Mouse (Mus musculus) intestine, embryonic 15.5 days (tissue): ENCODE data around the gene Rasa1. TPM values are rescaled to one million over a fixed set of nuclear protein-coding genes. Genes with fewer than 3 reads are reported as not detected.

Experiments
- ATAC-seq: fragments of 200-750 bp; cut with Nextera tagmentation; 2 replicates; pipeline ENCODE4 v1.8.0; 2017; ENCODE audit warnings: moderate TSS enrichment, moderate library complexity
- H3K27ac ChIP-seq: fragments of 300-500 bp; sonication (generic); 2 replicates; pipeline ENCODE4 v1.5.1; 2015; ENCODE audit warnings: mild to moderate bottlenecking, inconsistent platforms
- H3K27me3 ChIP-seq: fragments of 300-500 bp; sonication (generic); replicated peaks from 2 replicates; pipeline ENCODE4 v1.6.1; 2015; ENCODE audit warnings: inconsistent platforms
- H3K36me3 ChIP-seq: fragments of 300-500 bp; sonication (generic); 2 replicates; pipeline ENCODE4 v1.6.1; 2015; ENCODE audit warnings: inconsistent platforms
- H3K4me1 ChIP-seq: fragments of 300-500 bp; sonication (generic); replicated peaks from 2 replicates; pipeline ENCODE4 v1.6.1; 2015; ENCODE audit warnings: inconsistent platforms
- H3K4me2 ChIP-seq: fragments of 300-500 bp; sonication (generic); replicated peaks from 2 replicates; pipeline ENCODE4 v1.6.1; 2015; ENCODE audit warnings: mild to moderate bottlenecking, inconsistent platforms
- H3K4me3 ChIP-seq: fragments of 300-500 bp; sonication (generic); replicated peaks from 2 replicates; pipeline ENCODE4 v1.5.1; 2015; ENCODE audit warnings: inconsistent platforms
- H3K9ac ChIP-seq: fragments of 300-500 bp; sonication (generic); 2 replicates; pipeline ENCODE4 v1.6.1; 2015; ENCODE audit warnings: inconsistent platforms
- H3K9me3 ChIP-seq: fragments of 300-500 bp; sonication (generic); 2 replicates; pipeline ENCODE4 v1.6.1; 2016; ENCODE audit warnings: inconsistent platforms
- WGBS: fragments of 180-500 bp; shearing (Covaris S2); methylation state at CpG from one replicate; pipeline ENCODE4 v1.1.7; 2015; 5-methylcytosine and 5-hydroxymethylcytosine counted together
- polyA plus RNA-seq: library from polyadenylated mRNA; unstranded; fragments of >200 nt; fragmentation: Nextera tagmentation; extraction: Ambion mirVana; gene quantifications from 2 replicates; pipeline ENCODE4 v1.2.1, GENCODE M21; 2015

Rasa1 gene
- polyA plus RNA-seq, 1 experiment from 2014 or later: 35.8 TPM

DNA sequence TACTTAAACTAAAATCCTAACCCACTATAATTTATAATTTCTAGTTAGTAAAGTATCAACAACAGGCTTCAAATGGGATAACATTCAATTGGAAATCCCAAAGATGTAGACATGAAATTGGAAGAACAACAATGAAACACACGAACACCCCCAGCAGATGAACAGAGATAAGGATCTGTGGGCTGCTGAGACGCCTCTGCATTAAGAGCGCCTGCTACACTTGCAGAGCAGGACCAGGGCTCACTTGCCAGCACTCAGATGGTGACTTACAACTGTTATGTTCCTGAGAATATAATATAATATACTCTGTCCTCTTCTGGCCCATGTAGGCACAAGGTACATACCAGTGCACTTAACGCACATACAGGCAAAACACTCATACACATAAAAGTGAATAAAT, 70.3 kb downstream of the Rasa1 start:
- Histone ChIP-seq H3K27ac (no peak overlapping the region), H3K36me3 (peaks cover 2% of the 10 kb centered on the region; the same call in 1 of the 2 replicates), H3K27me3 (no peaks in the 10 kb centered on the region), H3K4me2 (no peak overlapping the region), H3K4me1 (no peaks in the 10 kb centered on the region), H3K9me3 (no peaks in the 10 kb centered on the region), H3K4me3 (no peak overlapping the region), H3K9ac (no peak overlapping the region)
- WGBS: 85% methylated on average over 4 of the region's 4 CpGs
- ATAC-seq: no peak

DNA sequence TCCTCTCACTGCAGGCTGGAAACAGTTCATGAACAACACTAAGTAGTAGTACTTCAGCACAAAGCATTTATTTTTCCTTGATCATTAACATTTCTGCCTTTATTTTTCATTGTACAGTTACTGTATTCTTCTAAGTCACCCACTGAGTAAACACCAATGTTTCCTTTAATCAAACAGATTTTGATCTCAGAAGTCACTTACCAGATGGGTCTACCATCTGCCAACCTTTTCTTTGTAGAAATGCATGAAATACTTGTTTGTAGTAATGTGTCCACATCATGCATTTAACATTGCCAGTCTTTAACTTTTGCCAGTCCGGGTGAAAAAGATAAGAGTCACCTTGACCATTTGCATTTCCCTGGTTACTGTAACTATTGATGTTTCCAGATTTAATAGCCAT, 78.6 kb downstream of the Rasa1 start:
- no peak for ATAC-seq
- Histone ChIP-seq H3K27me3 (no peaks in the 10 kb centered on the region), H3K27ac (no peak overlapping the region), H3K9ac (no peak overlapping the region), H3K4me2 (no peak overlapping the region), H3K4me3 (no peak overlapping the region), H3K9me3 (no peaks in the 10 kb centered on the region), H3K36me3 (no peaks in the 10 kb centered on the region), H3K4me1 (no peaks in the 10 kb centered on the region)
- WGBS: 75% methylated on average over 1 of the region's 1 CpGs

DNA sequence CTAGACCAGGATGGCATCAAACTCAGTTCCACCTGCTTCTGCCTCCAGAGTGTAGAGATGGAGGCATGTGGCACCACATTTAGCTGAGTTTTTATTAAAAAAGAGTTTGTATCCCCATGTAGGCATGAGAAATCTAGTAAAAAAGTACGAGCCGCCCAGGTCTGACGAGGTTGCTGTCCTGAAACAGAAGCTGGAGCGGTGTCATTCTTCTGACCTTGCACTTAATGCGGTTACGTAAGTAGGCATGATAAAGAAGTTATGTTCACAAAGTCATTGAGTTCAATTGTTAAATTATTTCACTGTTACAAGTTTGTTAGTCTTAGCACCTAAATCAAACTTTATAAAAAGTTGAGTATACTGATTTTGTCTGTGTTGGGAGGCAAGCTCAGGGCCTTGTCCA, 80.3 kb downstream of the Rasa1 start:
- no peak for ATAC-seq
- Histone ChIP-seq H3K4me1 (no peaks in the 10 kb centered on the region), H3K9me3 (no peaks in the 10 kb centered on the region), H3K27me3 (no peaks in the 10 kb centered on the region), H3K27ac (no peak overlapping the region), H3K4me3 (no peak overlapping the region), H3K4me2 (no peak overlapping the region), H3K9ac (no peak overlapping the region), H3K36me3 (no peaks in the 10 kb centered on the region)
- WGBS: 95% methylated on average over 6 of the region's 6 CpGs

DNA sequence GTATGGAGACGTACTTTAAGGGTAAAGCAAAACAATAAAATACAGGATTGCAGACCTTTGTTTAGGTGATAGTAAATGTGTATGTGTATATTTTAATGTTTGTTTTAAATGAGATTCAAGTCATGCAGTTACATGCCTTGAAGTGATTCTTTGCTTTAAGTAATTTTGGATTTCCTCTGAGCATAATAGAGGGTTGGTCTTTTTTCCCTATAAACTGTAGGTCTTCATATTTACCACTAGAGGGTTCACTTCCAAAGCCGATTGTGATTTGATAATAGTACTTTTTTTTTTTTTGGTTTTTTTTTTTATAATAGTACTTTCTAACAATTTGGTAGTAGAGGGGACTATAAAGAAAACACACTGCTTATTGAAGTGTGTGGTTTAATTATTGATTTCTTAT, 81.4 kb downstream of the Rasa1 start:
- H3K36me3 ChIP-seq: no peaks in the 10 kb centered on the region
- no peak overlapping the region for H3K4me3 ChIP-seq
- WGBS: 66% methylated on average over 2 of the region's 2 CpGs
- no peak; the same call in 1 of the 2 replicates for ATAC-seq
- H3K4me1 ChIP-seq: no peaks in the 10 kb centered on the region
- no peaks in the 10 kb centered on the region for H3K27me3 ChIP-seq
- H3K27ac ChIP-seq: no peak overlapping the region
- H3K4me2 ChIP-seq: no peak overlapping the region
- H3K9me3 ChIP-seq: no peaks in the 10 kb centered on the region
- H3K9ac ChIP-seq: no peak overlapping the region

DNA sequence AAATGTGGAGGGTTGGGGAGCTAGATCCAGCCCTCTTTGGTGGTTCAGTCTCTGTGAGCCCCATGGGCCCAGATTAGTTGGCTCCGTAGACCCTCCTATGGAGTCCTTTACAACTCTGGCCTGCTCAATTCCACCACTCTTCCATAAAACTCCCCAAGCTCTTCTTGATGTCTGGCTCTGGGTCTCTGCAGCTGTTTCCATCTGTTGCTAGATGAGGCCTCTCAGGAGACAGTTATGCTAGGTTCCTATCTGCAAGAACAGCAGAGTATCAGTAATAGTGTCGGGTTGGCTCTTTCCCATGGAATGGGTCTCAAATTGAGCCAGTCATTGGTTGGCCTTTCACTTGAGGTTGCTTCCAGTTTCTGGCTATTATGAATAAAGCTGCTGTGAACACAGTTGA, 97.7 kb downstream of the Rasa1 start:
- Histone ChIP-seq H3K27me3 (no peaks in the 10 kb centered on the region), H3K4me2 (no peak overlapping the region), H3K4me1 (no peaks in the 10 kb centered on the region), H3K36me3 (0 out of 2 replicates have a peak, but pooled peaks cover 3% of the 10 kb centered on the region), H3K4me3 (no peak overlapping the region), H3K9me3 (no peaks in the 10 kb centered on the region), H3K27ac (no peak overlapping the region), H3K9ac (no peak overlapping the region)
- no peak for ATAC-seq
- 94% methylated on average over 2 of the region's 2 CpGs for WGBS

DNA sequence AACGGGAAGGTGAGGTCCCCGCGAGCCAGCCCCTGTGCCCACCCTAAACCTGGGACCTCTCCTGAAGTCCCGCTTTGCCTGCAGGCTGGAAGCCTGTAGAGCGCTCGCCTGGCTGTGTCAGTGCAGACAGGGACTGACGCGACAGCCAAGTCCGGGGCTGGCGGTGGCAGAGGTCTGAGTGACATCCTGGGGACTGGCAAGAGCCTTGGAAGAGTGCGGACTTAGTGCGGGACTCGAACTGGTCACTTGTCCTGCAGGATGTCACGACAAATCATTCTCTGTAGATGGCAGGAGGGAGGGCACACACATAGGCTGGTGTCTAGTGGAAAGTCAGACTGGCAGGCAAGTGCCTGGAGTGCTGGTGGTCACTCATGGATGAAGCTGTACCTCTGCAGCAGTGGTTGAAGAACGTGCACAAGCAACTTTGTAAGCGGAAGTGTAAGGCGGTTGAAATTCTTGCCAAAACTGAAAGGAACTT, 99.2 kb downstream of the Rasa1 start:
- peak overlapping the region; percentile 78 for H3K4me2 ChIP-seq
- 1% methylated on average over 17 of the region's 17 CpGs for WGBS
- 0 out of 2 replicates have a peak, but pooled peaks cover 3% of the 10 kb centered on the region for H3K36me3 ChIP-seq
- H3K4me1 ChIP-seq: no peaks in the 10 kb centered on the region
- H3K27ac ChIP-seq: peak overlapping the region; percentile 76
- H3K27me3 ChIP-seq: no peaks in the 10 kb centered on the region
- no peaks in the 10 kb centered on the region for H3K9me3 ChIP-seq
- H3K9ac ChIP-seq: peak overlapping the region; percentile 85
- peak overlapping the region; percentile 88 for H3K4me3 ChIP-seq
- peak; percentile 88 for ATAC-seq

DNA sequence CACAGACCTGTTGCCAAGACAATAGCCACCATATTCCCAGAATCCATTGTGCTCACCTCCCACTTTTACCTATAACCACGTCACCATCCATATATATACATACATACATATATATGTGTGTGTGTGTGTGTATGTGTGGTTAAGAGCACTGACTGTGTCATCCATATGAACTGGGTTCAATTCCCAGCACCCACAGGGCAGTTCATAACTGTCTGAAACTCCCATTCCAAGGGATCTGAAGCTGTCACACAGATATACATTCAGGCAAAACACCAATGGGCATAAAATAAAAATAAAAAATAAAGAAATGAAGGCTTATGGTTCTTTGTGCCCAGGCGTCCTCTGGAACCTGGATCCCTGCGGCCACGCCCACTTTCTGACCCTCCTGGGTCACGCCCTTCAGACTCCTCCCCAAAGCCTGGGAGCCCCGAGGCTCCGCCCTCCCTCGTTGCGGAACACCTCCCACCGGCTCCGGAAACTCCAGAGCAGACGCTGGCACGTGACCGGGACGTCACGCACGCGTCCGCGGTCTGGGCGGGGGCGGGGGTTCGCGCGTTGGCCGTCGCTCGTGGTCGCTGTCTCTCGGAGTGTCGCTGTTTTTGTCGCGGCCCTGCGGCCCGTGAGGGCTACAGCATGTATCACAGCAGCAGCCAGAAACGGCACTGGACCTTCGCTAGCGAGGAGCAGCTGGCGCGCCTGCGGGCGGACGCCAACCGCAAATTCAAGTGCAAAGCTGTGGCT, 99.9 kb downstream of the Rasa1 start, which contains the start of gene Ccnh:
TSS of gene Ccnh (plus strand) at position 506 of the 741 bp plus-strand sequence.
- no peaks in the 10 kb centered on the region for H3K4me1 ChIP-seq
- H3K27me3 ChIP-seq: no peaks in the 10 kb centered on the region
- H3K36me3 ChIP-seq: 0 out of 2 replicates have a peak, but pooled peaks cover 3% of the 10 kb centered on the region
- H3K27ac ChIP-seq: peak within 1 kb of the TSS; percentile 76
- ATAC-seq: peak; percentile 100
- H3K9me3 ChIP-seq: no peaks in the 10 kb centered on the region
- H3K4me2 ChIP-seq: peak within 1 kb of the TSS; percentile 78
- H3K9ac ChIP-seq: peak within 1 kb of the TSS; percentile 85
- peak within 1 kb of the TSS; percentile 88 for H3K4me3 ChIP-seq
- 1% methylated on average over 44 of the region's 44 CpGs for WGBS

Other genes starting within 250 kb of the Rasa1 start
- gene Ccnh, start 99.7 kb downstream of the Rasa1 start, polyA plus RNA-seq: 79.1 and 86.5 TPM in 2 replicates